Mouse (Mus musculus) heart, embryonic 14.5 days (tissue): Measurements from ENCODE around the gene Gnb1. TPM values are rescaled to one million over a fixed set of nuclear protein-coding genes. Genes with fewer than 3 reads are reported as not detected.
"Not testable (repeated sequence)": the region's sequence is repeated elsewhere in the genome, so short reads cannot be mapped to it uniquely, and the experiment has no call there.

Experiments used
- ATAC-seq: fragments of 200-750 bp; cut with Nextera tagmentation; 2 replicates; pipeline ENCODE4 v1.8.0; 2017; ENCODE audit warnings: low read depth, moderate TSS enrichment; ENCODE audit not compliant: insufficient number of reproducible peaks, insufficient read depth, low FRiP score
- H3K27ac ChIP-seq, 2 experiments: fragments of 200-500 bp in 1 of 2; fragments of 300-500 bp in 1 of 2; sonication (generic) in 1 of 2; replicated peaks in 1 of 2; 2 replicates each; pipeline ENCODE4 v1.5.1; 2012 to 2014; ENCODE audit warnings: low read depth in 2 of 2, low read length in 2 of 2, control low read depth in 1 of 2, mild to moderate bottlenecking in 1 of 2, mixed read lengths in 1 of 2; ENCODE audit not compliant: control insufficient read depth in 1 of 2, insufficient read depth in 1 of 2
- H3K27me3 ChIP-seq: fragments of 300-500 bp; sonication (generic); 2 replicates; pipeline ENCODE4 v1.6.1; 2014; ENCODE audit warnings: mild to moderate bottlenecking, low read length, control low read depth; ENCODE audit not compliant: control insufficient read depth, insufficient read depth
- H3K36me3 ChIP-seq: fragments of 300-500 bp; sonication (generic); 2 replicates; pipeline ENCODE4 v1.6.1; 2014; ENCODE audit warnings: mild to moderate bottlenecking, control low read depth, low read length, mixed read lengths; ENCODE audit not compliant: control insufficient read depth, insufficient read depth
- H3K4me1 ChIP-seq, 2 experiments: fragments of 200-500 bp in 1 of 2; fragments of 300-500 bp in 1 of 2; sonication (generic) in 1 of 2; 2 replicates each; pipeline ENCODE4 v1.6.1; 2012 to 2014; ENCODE audit warnings: low read length in 2 of 2, control low read depth in 1 of 2, mixed read lengths in 1 of 2; ENCODE audit not compliant: control insufficient read depth in 2 of 2, insufficient read depth in 2 of 2
- H3K4me2 ChIP-seq: fragments of 300-500 bp; sonication (generic); 2 replicates; pipeline ENCODE4 v1.6.1; 2014; ENCODE audit warnings: mild to moderate bottlenecking, low read length
- H3K4me3 ChIP-seq, 2 experiments: fragments of 200-500 bp in 1 of 2; fragments of 300-500 bp in 1 of 2; sonication (generic) in 1 of 2; 2 replicates each; pipeline ENCODE4 v1.5.1; 2012 to 2014; ENCODE audit warnings: low read length in 2 of 2, mild to moderate bottlenecking in 2 of 2, control low read depth in 1 of 2, low read depth in 1 of 2, moderate library complexity in 1 of 2; ENCODE audit not compliant: control insufficient read depth in 1 of 2, insufficient read depth in 1 of 2
- H3K9ac ChIP-seq: fragments of 300-500 bp; sonication (generic); 2 replicates; pipeline ENCODE4 v1.6.1; 2014; ENCODE audit warnings: mild to moderate bottlenecking, low read length
- H3K9me3 ChIP-seq: fragments of 300-500 bp; sonication (generic); 2 replicates; pipeline ENCODE4 v1.6.1; 2016; ENCODE audit warnings: low read length, control low read depth; ENCODE audit not compliant: control insufficient read depth
- WGBS: fragments of 180-500 bp; shearing (Covaris S2); extraction: QIAGEN DNeasy Blood & Tissue Kit; methylation state at CpG from one replicate; pipeline ENCODE4 v1.1.7; 2014; 5-methylcytosine and 5-hydroxymethylcytosine counted together
- polyA plus RNA-seq: library from polyadenylated mRNA; unstranded; fragments of >200 nt; fragmentation: Nextera tagmentation; extraction: Ambion mirVana; gene quantifications from 2 replicates; pipeline ENCODE4 v1.2.1, GENCODE M21; 2014

Gene Gnb1
- polyA plus RNA-seq, 1 experiment from 2014 or later: 396 TPM

DNA sequence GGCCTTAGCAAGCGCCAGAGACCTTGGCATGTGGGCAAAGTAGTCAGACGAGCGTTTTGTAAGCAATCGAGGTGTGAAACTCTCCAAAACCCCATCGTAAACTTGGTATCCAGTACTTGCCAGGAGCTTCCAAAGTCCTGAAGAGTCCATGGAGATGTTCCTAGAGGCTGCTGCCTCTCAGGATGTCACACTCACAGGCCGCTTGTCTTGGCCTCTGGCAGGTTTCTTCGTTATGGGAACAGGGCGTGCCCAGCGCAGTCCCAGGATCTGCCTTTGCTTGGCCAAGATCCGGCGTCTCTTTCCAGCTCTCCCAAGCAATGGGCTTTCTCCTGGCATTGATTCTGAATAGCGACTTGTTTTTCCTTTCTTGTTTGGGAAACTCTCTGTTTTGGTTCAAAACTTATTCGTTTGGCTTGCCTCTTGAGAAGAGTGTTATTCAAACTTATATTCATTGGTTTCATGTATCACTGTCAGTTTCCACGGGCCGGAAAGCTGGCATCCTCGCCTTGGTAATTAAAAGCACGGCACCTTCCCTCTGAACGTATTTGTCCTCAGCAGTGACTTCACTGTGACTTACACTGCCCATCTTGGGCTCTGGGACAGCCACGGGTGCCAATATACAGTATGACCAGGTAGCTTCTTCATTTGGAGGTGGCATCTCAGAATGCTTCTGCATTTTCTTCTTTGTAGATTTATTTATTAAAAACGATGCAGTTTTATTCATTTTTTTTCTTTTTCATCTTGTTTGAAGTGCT, 73.3 kb downstream of the Gnb1 start:
- Histone ChIP-seq H3K36me3 (peaks cover 28% of the 10 kb centered on the region), H3K4me3 (peak overlapping the region; percentile 78 to 93), H3K4me2 (peak overlapping the region; percentile 94), H3K27ac (peak overlapping the region; percentile 92 to 94), H3K9me3 (no peaks in the 10 kb centered on the region), H3K27me3 (no peaks in the 10 kb centered on the region), H3K9ac (peak overlapping the region; percentile 91), H3K4me1 (peaks cover 29 to 51% of the 10 kb centered on the region in 2 experiments)
- no peak for ATAC-seq
- 15% methylated on average over 20 of the region's 20 CpGs for WGBS

- ATAC-seq: no peak
- Histone ChIP-seq H3K27ac (no peak overlapping the region), H3K27me3 (no peaks in the 10 kb centered on the region), H3K9me3 (no peaks in the 10 kb centered on the region), H3K4me1 (peaks cover 18 to 32% of the 10 kb centered on the region in 2 experiments), H3K4me2 (no peak overlapping the region), H3K4me3 (no peak overlapping the region), H3K36me3 (0 out of 2 replicates have a peak, but pooled peaks cover 9% of the 10 kb centered on the region), H3K9ac (no peak overlapping the region)
- 52% methylated on average over 8 of the region's 8 CpGs for WGBS
These were observed 75.4 kb downstream of the Gnb1 start for GRCm38 (mm10) chr4:155566555-155566954.

GRCm38 (mm10) chr4:155568170-155568569, 77.0 kb downstream of the Gnb1 start:
- Histone ChIP-seq H3K36me3 (0 out of 2 replicates have a peak, but pooled peaks cover 9% of the 10 kb centered on the region), H3K9me3 (no peaks in the 10 kb centered on the region), H3K4me2 (no peak overlapping the region), H3K27me3 (no peaks in the 10 kb centered on the region), H3K4me1 (peaks cover 5 to 21% of the 10 kb centered on the region in 2 experiments), H3K4me3 (no peak overlapping the region), H3K9ac (no peak overlapping the region), H3K27ac (no peak overlapping the region)
- 42% methylated on average over 2 of the region's 2 CpGs for WGBS
- ATAC-seq: no peak

- H3K27me3 ChIP-seq: no peaks in the 10 kb centered on the region
- H3K9me3 ChIP-seq: no peaks in the 10 kb centered on the region
- H3K27ac ChIP-seq: no peak overlapping the region
- H3K36me3 ChIP-seq: 0 out of 2 replicates have a peak, but pooled peaks cover 9% of the 10 kb centered on the region
- no peak overlapping the region for H3K9ac ChIP-seq
- H3K4me1 ChIP-seq: peaks cover 5 to 21% of the 10 kb centered on the region in 2 experiments
- no peak overlapping the region for H3K4me2 ChIP-seq
- no peak for ATAC-seq
- H3K4me3 ChIP-seq: no peak overlapping the region
- WGBS: 79% methylated on average over 7 of the region's 7 CpGs
These were observed 77.6 kb downstream of the Gnb1 start for GRCm38 (mm10) chr4:155568632-155569370.

- ATAC-seq: no peak
- Histone ChIP-seq H3K27ac (no peak overlapping the region), H3K27me3 (no peaks in the 10 kb centered on the region), H3K4me3 (no peak overlapping the region), H3K36me3 (0 out of 2 replicates have a peak, but pooled peaks cover 9% of the 10 kb centered on the region), H3K9me3 (no peaks in the 10 kb centered on the region), H3K4me2 (no peak overlapping the region), H3K9ac (no peak overlapping the region), H3K4me1 (peaks cover 0 to 14% of the 10 kb centered on the region in 2 experiments; a peak in 2 of 4 replicates)
- 91% methylated on average over 6 of the region's 6 CpGs for whole genome bisulfite sequencing
These were observed 78.7 kb downstream of the Gnb1 start for GRCm38 (mm10) chr4:155569818-155570217.

DNA sequence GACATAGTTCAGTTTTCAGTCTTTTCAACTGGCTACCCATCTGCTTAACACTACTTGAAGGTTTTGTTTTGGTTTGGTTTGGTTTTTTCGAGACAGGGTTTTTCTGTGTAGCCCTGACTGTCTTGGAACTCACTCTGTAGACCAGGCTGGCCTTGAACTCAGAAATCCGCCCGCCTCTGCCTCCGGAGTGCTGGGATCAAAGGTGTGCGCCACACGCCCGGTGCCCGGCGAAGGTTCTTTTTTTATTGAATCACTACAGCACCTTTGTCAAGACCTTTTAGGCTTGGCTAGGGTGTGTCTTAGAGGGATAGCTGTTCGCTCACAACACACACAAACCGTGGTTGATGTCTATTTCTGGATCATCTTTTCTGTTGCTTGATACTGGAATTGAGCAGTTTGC, 79.2 kb downstream of the Gnb1 start:
- not testable (repeated sequence) for H3K9me3 ChIP-seq, H3K4me2 ChIP-seq, ATAC-seq, H3K9ac ChIP-seq, H3K27ac ChIP-seq, H3K36me3 ChIP-seq, H3K27me3 ChIP-seq, H3K4me3 ChIP-seq
- peaks cover 0 to 10% of the 10 kb centered on the region in 2 experiments; a peak in 1 of 4 replicates for H3K4me1 ChIP-seq
- 90% methylated on average over 11 of the region's 11 CpGs for WGBS

DNA sequence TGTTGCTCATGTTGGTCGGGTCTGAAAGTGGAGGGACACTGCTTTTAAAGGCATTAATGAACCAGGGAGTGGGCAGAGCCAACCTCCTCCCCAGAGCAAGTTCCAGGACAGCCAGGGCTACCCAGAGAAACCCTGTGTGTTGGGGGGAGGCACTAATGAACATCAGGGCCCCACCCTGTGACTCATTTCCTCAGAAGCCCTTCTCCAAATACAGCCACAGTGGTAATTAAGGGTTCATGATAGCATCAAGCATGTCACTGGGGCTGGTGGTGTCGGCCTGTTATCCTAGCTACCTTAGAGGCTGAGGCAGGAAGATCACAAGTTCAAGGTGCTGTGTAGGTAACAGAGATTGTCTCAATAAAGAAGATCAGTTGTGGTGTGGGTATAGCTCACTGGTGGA, 80.3 kb downstream of the Gnb1 start:
- Histone ChIP-seq H3K4me1 (peaks cover 0 to 5% of the 10 kb centered on the region in 2 experiments; a peak in 1 of 4 replicates), H3K9ac (no peak overlapping the region), H3K4me2 (no peak overlapping the region), H3K27ac (no peak overlapping the region), H3K36me3 (0 out of 2 replicates have a peak, but pooled peaks cover 8% of the 10 kb centered on the region), H3K4me3 (no peak overlapping the region), H3K27me3 (no peaks in the 10 kb centered on the region), H3K9me3 (no peaks in the 10 kb centered on the region)
- ATAC-seq: no peak
- 75% methylated on average over 2 of the region's 2 CpGs for WGBS
